Mouse (Mus musculus): ENCODE measurements at regions not wholly inside any gene's neighbourhood (a gene's known extent, or its start where the extent isn't known, plus 50 kb on each side); places are given as distances from the start of the nearest gene placed in this dataset.

- DNase-seq (ENCODE audit: extremely low read depth, insufficient read length, low spot score), result no peak
These were observed 54.9 kb upstream of the Chst1 start for GRCm38 (mm10) chr2:92544364-92545151.

- no peak for DNase-seq (ENCODE audit: extremely low read depth, insufficient read length, low spot score)
These were observed 58.7 kb upstream of the Chst1 start for GRCm38 (mm10) chr2:92540841-92541240.

- no peak for DNase-seq (ENCODE audit: extremely low read depth, insufficient read length, low spot score)
These were observed 67.5 kb upstream of the Chst1 start for GRCm38 (mm10) chr2:92531996-92532395.

GRCm38 (mm10) chr2:92530677-92531076 lies 68.8 kb upstream of the Chst1 start:
- DNase-seq (ENCODE audit: extremely low read depth, insufficient read length, low spot score), result no peak

- no peak for DNase-seq (ENCODE audit: extremely low read depth, insufficient read length, low spot score)
These were observed 69.5 kb upstream of the Slc35c1 start for GRCm38 (mm10) chr2:92529670-92530322.

GRCm38 (mm10) chr2:92529071-92529641 lies 68.8 kb upstream of the Slc35c1 start:
- peak; percentile 34 for DNase-seq (ENCODE audit: extremely low read depth, insufficient read length, low spot score)

- DNase-seq (ENCODE audit: extremely low read depth, insufficient read length, low spot score), result no peak
These were observed 67.9 kb upstream of the Slc35c1 start for GRCm38 (mm10) chr2:92528119-92528830.

GRCm38 (mm10) chr2:92526676-92527395 lies 66.5 kb upstream of the Slc35c1 start:
- no peak for DNase-seq (ENCODE audit: extremely low read depth, insufficient read length, low spot score)

GRCm38 (mm10) chr2:92525628-92526027 lies 65.3 kb upstream of the Slc35c1 start:
- no peak for DNase-seq (ENCODE audit: extremely low read depth, insufficient read length, low spot score)

- no peak for DNase-seq (ENCODE audit: extremely low read depth, insufficient read length, low spot score)
These were observed 64.8 kb upstream of the Slc35c1 start for GRCm38 (mm10) chr2:92525062-92525623.

GRCm38 (mm10) chr2:92524346-92524905 lies 64.1 kb upstream of the Slc35c1 start:
- no peak for DNase-seq (ENCODE audit: extremely low read depth, insufficient read length, low spot score)

GRCm38 (mm10) chr2:92523321-92523895 lies 63.1 kb upstream of the Slc35c1 start:
- no peak for DNase-seq (ENCODE audit: extremely low read depth, insufficient read length, low spot score)

- DNase-seq (ENCODE audit: extremely low read depth, insufficient read length, low spot score), result no peak
These were observed 61.2 kb upstream of the Slc35c1 start for GRCm38 (mm10) chr2:92521527-92521926.

GRCm38 (mm10) chr2:92519396-92519795 lies 59.1 kb upstream of the Slc35c1 start:
- no peak for DNase-seq (ENCODE audit: extremely low read depth, insufficient read length, low spot score)

GRCm38 (mm10) chr2:92518891-92519290 lies 58.6 kb upstream of the Slc35c1 start:
- no peak for DNase-seq (ENCODE audit: extremely low read depth, insufficient read length, low spot score)

GRCm38 (mm10) chr2:92514961-92515360 lies 54.6 kb upstream of the Slc35c1 start:
- no peak for DNase-seq (ENCODE audit: extremely low read depth, insufficient read length, low spot score)

- DNase-seq (ENCODE audit: extremely low read depth, insufficient read length, low spot score), result no peak
These were observed 51.7 kb upstream of the Slc35c1 start for GRCm38 (mm10) chr2:92511771-92512744.
